Mouse (Mus musculus): ENCODE results near the gene Klhl30.

DNA sequence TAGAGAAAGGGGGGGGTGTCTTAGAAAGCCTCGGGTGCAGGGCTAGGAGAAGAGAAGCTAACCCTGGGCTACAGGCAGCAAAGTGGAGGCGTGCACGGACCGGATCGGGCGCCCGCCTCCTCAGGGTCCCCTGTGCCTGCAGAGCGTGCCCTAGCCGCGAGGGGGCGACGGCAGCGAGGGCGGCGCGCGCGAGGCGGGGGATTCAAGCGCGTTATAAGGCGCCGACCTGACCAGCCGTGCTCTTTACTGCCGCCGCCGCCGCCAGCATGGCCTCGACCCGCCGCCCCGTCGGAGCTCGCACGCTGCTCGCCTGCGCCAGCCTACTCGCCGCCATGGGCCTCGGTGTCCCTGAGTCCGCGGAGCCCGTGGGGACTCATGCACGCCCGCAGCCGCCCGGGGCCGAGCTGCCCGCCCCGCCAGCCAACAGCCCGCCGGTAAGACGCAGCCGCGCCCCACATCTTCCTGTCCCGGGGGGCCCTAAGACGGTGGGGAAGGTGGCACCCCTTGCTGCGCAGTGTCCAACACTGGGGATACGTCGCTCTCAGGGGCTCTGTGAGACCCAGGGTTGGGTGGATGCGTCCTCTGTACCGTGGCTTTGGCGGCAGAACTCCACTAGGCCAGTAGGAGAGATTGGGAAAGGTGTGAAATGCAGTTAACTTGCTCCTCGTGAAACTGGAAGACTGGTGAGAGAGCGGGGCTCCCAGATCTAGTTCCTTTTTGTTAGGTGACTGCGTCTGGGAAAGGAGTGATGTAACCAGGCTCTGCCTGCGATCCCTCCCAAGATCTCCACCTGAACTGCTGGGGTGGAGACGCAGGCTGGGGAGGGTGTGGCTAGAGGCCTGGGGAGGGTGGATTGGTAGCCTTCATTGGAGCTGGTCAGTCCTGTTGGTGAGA is 15.6 kb downstream of the Klhl30 start, which contains the start of gene Erfe:
- TF ChIP-seq CTCF (IDR thresholded peaks at IDR 0.05) (peak; percentile 88), EP300 (IDR thresholded peaks at IDR 0.05) (no peak)

Measured in lung, postnatal 0 days (tissue).